ENCODE assay signal across 14 mouse cellular contexts in the genomic region with DNA sequence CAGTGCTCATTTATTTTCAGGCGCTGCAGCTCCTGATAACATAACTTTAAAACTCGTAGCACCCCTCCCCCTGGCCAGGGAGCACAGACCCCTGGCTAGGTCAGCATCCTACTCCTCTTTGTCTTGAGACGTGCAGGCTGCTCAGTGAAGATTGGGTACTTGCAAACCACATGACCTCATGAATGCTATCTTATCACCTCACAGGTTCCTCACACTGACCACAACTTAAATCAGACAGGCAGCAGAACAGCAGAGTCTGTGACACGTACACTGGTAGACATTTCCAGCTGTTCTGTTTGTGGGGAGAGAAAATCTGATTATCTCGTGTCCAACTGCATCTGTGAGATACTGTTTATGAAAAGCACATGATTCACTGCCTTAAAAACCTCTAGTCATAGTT. TPM values are rescaled to one million over a fixed set of nuclear protein-coding genes. Genes with fewer than 3 reads are reported as not detected.
DNase-seq lines count a peak whose midpoint lies in the region; ATAC-seq lines count a peak whose summit lies in the region.
"Had no signal": no experiment of that assay in that cellular context is flagged by ENCODE, and none has a peak within 500 bp of the region (broad histone marks: within the 10 kb centered on the region; RNA-seq: fewer than 3 reads in every experiment).

No protein-coding gene starts in this region.

- no peak for DNase-seq in heart, adult 18-20 months
- DNase-seq in liver, embryonic 11.5 days (ENCODE audit: low spot score): peak; percentile 52
- peak; percentile 50 to 67 for DNase-seq in natural killer cell, adult 2 months (ENCODE audit: low spot score in 2 of 2)
- DNase-seq in spleen, postnatal 10 days (ENCODE audit: low spot score in 2 of 2): no peak
- DNase-seq in lung, postnatal 25 days (ENCODE audit: low spot score): no peak
- no peak for DNase-seq in right cerebral cortex, postnatal 4 days
- DNase-seq: B cell, adult 2 months; cerebellum, adult 9-11 months; heart, postnatal 4 days; kidney, adult 2 months had no signal

- WGBS in heart, embryonic 12.5 days: 5% methylated on average over 5 of the region's 5 CpGs
- 13% methylated on average over 5 of the region's 5 CpGs for WGBS in liver, embryonic 11.5 days

- H3K27me3 ChIP-seq in heart, embryonic 12.5 days (replicated peaks): no peaks in the 10 kb centered on the region
- H3K27me3 ChIP-seq in liver, embryonic 11.5 days (replicated peaks; ENCODE audit: control insufficient read depth, insufficient read depth, low read length): peaks cover 8% of the 10 kb centered on the region; the same call in 1 of the 2 replicates

- peaks cover 25% of the 10 kb centered on the region for H3K36me3 ChIP-seq in heart, embryonic 12.5 days
- H3K36me3 ChIP-seq in liver, embryonic 11.5 days (ENCODE audit: control insufficient read depth, insufficient read depth, low read length): peaks cover 6% of the 10 kb centered on the region

- H3K9ac ChIP-seq in heart, embryonic 12.5 days: no peak overlapping the region
- no peak overlapping the region for H3K9ac ChIP-seq in liver, embryonic 11.5 days (ENCODE audit: low read depth, low read length)

- no peak overlapping the region for H3K4me3 ChIP-seq in heart, embryonic 12.5 days
- no peak overlapping the region for H3K4me3 ChIP-seq in liver, embryonic 11.5 days (ENCODE audit: low read depth, low read length)

- peaks cover 14% of the 10 kb centered on the region for H3K4me1 ChIP-seq in heart, embryonic 12.5 days (replicated peaks)
- H3K4me1 ChIP-seq in liver, embryonic 11.5 days (replicated peaks; ENCODE audit: control insufficient read depth, insufficient read depth, low read length): peaks cover 10% of the 10 kb centered on the region; the same call in 1 of the 2 replicates

- no peak overlapping the region for H3K4me2 ChIP-seq in heart, embryonic 12.5 days
- H3K4me2 ChIP-seq in liver, embryonic 11.5 days: no peak overlapping the region

- no peak overlapping the region; the same call in 1 of the 2 replicates for H3K27ac ChIP-seq in heart, embryonic 12.5 days (ENCODE audit: poor library complexity, severe bottlenecking)
- no peak overlapping the region for H3K27ac ChIP-seq in liver, embryonic 11.5 days (ENCODE audit: low read depth, low read length)
- H3K27ac ChIP-seq: macrophage had no signal

- ATAC-seq in heart, embryonic 12.5 days (ENCODE audit: insufficient number of reproducible peaks, low FRiP score): peak; percentile 84
- peak; percentile 97 for ATAC-seq in common myeloid progenitor, adult 5-6 weeks (replicated peaks; ENCODE audit: low read depth, poor library complexity, severe bottlenecking)
- peak; percentile 100 for ATAC-seq in liver, embryonic 11.5 days (replicated peaks; ENCODE audit: low FRiP score)

- H3K9me3 ChIP-seq in heart, embryonic 12.5 days (replicated peaks): no peaks in the 10 kb centered on the region
- H3K9me3 ChIP-seq in liver, embryonic 11.5 days (ENCODE audit: control insufficient read depth, low read length): no peaks in the 10 kb centered on the region

RNA-seq across cellular contexts. Expression of gene Gfi1, which starts 33.3 kb away (rescaled TPM):
- polyA plus RNA-seq in heart, embryonic 12.5 days (2016; fragmentation: Nextera tagmentation; extraction: Ambion mirVana): 0.08 TPM in 1 of 2 replicates, not detected in the other
- total RNA-seq in heart, adult 18-20 months (2021): under 1 TPM; 0.30 to 0.31 TPM
- total RNA-seq in common myeloid progenitor, adult 5-6 weeks (2017): 9.0 and 9.8 TPM in 2 replicates
- polyA plus RNA-seq in liver, embryonic 11.5 days (2014; fragmentation: Nextera tagmentation; extraction: Ambion mirVana): 0.22 and 0.30 TPM in 2 replicates
- total RNA-seq: gastrocnemius, adult 18-20 months had no signal

Comparison
In these comparisons a context has a peak if more than half of its experiments do, and no peak if none do; other contexts are left out.
1. DNase-seq: peak in liver, embryonic 11.5 days (single experiment) and natural killer cell, adult 2 months (2 of 2); none in heart, adult 18-20 months (0 of 2), spleen, postnatal 10 days (0 of 2), lung, postnatal 25 days (single experiment) and right cerebral cortex, postnatal 4 days (single experiment).
2. Peak in every context shown above with its lines, with median percentiles within 50 percentile points of each other: ATAC-seq.